Mouse (Mus musculus): ENCODE measurements around the gene Soga1.

DNA sequence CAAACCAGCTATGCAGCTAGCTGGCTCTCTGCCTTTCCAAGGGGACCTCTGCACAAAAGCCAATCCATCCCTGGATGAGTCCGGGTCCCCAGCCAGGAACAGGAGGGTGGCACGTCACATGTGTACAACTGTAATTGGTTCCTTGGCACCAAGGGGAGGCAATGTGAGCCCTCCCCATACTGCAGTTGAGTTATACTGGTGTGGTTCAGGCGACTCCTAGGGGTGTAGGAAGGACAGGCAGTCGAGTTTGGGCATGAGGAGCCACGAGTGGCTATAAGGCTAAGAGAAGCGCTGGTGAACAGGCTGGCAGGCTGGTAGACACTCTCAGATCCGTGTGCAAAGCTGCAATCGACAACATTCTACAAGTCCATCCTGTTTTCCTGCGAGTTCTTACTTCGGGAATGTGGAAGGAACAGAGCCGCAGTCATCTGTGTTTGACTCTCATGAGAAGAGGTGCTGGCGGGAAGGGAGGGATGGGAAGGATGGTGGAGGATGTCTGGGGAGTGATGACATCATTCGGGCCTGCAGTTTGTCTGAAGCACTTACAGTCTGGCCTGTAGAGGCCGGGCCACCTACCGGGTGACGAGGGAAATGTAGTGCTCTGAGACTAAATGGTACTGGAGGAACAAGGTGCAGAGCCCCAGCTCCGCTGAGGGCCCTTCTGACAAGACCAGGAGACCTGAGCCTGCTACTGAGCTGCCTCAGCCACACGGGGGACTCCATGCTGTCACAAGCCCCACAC, 62.4 kb downstream of the Soga1 start:
- TF ChIP-seq GATA1 (IDR thresholded peaks at IDR 0.05; ENCODE audit: borderline replicate concordance, low read length) (no peak), FLI1 (IDR thresholded peaks at IDR 0.05; ENCODE audit: low read length) (no peak)

Data from megakaryocyte, embryonic 14.5 days (primary cell).